Mouse (Mus musculus): ENCODE results near the gene Il1rapl1. TPM values are rescaled to one million over a fixed set of nuclear protein-coding genes. Genes with fewer than 3 reads are reported as not detected.

Il1rapl1 gene
- polyA plus RNA-seq (2015; fragmentation: Nextera tagmentation; extraction: Ambion mirVana), result 4.5 and 5.8 TPM in 2 replicates

DNA sequence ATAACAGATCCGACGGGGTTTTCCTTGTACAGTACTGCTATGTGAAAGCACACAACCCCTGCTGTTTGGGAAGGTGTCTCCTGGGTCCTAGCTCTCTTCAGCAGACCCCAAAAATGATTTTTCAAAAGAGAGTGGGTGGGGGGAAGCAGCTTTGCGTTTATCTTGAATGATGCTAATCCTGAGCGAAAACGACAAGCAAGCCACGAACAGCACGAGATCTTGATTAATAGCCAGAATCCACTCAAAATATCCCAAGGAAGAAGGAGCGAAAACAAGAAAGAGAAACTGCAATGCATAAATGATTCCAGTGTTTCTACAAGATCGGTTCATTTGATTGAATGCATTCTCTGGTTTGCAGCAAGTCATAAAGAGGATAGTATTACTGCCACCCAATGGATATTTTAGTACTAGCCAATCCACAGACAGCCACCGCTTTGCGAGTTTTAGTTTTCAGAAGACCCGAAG lies at the start of gene Il1rapl1:
Gene Il1rapl1, minus strand, starts transcription at position 37 of the 465 bp plus-strand sequence.
- Histone ChIP-seq H3K4me1 (no peaks in the 10 kb centered on the region), H3K4me3 (replicated peaks) (peak within 1 kb of the TSS; percentile 44), H3K4me2 (peak within 1 kb of the TSS; percentile 56), H3K27ac (replicated peaks) (peak within 1 kb of the TSS; percentile 72), H3K9ac (replicated peaks) (peak within 1 kb of the TSS; percentile 46), H3K36me3 (no peaks in the 10 kb centered on the region), H3K9me3 (replicated peaks) (no peaks in the 10 kb centered on the region), H3K27me3 (replicated peaks) (no peaks in the 10 kb centered on the region)
- WGBS, result 22% methylated on average over 12 of the region's 12 CpGs
- peak; percentile 81 for ATAC-seq (ENCODE audit: low FRiP score)

DNA sequence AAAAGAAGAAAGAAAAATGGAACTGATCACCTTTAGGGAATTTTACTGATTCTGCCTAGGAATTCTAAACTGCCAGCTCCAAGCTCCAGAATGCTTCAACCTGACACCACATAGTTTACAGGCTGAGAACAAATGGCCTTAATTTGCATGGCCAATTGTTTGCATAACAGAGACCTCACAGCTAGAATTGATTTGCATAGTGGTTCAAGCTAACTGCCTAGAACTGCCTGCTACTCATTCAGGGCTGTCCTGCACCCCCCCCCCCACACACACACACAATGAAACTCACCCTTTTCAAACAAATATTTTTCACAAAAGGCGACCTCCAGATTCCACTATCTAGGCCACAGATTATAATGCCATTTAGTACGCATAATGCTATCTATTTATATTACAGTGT lies 42.6 kb upstream of the Il1rapl1 start:
- Histone ChIP-seq H3K4me2 (no peak overlapping the region), H3K4me1 (no peaks in the 10 kb centered on the region), H3K27me3 (replicated peaks) (no peaks in the 10 kb centered on the region), H3K27ac (replicated peaks) (no peak overlapping the region), H3K9me3 (replicated peaks) (no peaks in the 10 kb centered on the region), H3K9ac (replicated peaks) (no peak overlapping the region), H3K4me3 (replicated peaks) (no peak overlapping the region), H3K36me3 (no peaks in the 10 kb centered on the region)
- 36% methylated on average over 2 of the region's 2 CpGs for WGBS
- no peak for ATAC-seq (ENCODE audit: low FRiP score)

DNA sequence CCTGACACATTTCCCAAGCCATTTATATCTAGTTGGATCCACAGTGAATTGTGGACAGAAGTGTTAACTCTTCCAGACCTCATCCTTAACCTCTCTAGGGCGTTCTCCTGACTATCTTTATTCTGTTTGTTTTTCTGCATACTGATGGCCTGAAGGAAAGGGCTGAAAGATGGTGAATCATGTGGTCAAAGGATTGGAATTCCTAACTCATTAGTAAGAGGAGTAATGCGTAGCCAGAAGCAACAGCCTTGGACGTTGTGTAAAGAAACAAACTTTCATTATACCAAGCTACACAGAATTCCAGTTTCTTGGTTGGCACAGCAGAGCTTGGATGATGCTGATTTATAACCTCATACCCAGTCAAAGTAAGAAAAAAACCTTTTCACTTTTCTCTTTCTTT lies 10.2 kb upstream of the Il1rapl1 start:
- no peak overlapping the region for H3K4me2 ChIP-seq
- H3K27ac ChIP-seq (replicated peaks), result no peak overlapping the region
- H3K27me3 ChIP-seq (replicated peaks), result no peaks in the 10 kb centered on the region
- no peaks in the 10 kb centered on the region for H3K9me3 ChIP-seq (replicated peaks)
- no peak overlapping the region for H3K9ac ChIP-seq (replicated peaks)
- 69% methylated on average over 3 of the region's 3 CpGs for WGBS
- H3K4me3 ChIP-seq (replicated peaks), result no peak overlapping the region
- ATAC-seq (ENCODE audit: low FRiP score), result no peak
- H3K4me1 ChIP-seq, result no peaks in the 10 kb centered on the region
- no peaks in the 10 kb centered on the region for H3K36me3 ChIP-seq

DNA sequence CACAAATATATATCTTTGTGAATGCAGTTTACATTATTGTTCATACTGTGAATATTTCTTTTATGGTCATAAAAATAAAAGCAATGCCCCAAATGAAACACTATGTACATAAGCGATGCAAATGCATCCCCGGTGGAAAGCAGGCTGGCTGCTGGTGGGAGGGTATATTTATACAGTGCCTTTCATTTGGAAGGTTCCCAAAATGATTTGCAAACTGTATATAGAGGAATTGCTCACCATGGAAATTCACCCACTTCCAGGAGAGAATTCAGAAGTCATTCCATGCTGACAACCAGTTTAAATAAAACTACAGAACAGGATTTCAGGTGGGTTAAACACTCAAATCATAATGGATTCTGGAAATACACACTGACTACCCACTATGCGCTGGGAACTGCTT lies 4.6 kb upstream of the Il1rapl1 start:
- no peak overlapping the region for H3K27ac ChIP-seq (replicated peaks)
- H3K4me1 ChIP-seq, result no peaks in the 10 kb centered on the region
- 68% methylated on average over 3 of the region's 3 CpGs for WGBS
- H3K27me3 ChIP-seq (replicated peaks), result no peaks in the 10 kb centered on the region
- ATAC-seq (ENCODE audit: low FRiP score), result no peak
- no peaks in the 10 kb centered on the region for H3K36me3 ChIP-seq
- H3K4me2 ChIP-seq, result no peak overlapping the region
- H3K9me3 ChIP-seq (replicated peaks), result no peaks in the 10 kb centered on the region
- H3K9ac ChIP-seq (replicated peaks), result no peak overlapping the region
- no peak overlapping the region for H3K4me3 ChIP-seq (replicated peaks)

DNA sequence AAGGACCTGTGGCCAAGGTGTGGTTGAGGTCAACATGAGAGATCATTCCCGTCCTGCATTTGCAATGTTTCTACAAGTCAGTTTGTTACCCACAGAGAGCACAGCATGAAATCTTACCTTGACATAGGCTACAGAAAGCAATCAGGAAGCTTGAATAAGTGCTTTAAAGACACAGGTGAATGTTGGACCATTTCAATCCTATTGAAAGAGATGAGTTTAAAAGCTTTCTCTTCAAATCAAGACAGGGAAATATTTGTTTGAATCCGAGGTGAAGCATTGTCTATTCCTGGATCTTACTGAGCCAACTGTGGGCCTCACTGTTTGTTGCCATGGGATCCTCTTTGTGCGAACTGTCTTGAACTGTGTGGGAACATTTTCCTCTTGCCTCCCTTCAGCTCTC lies 2.4 kb upstream of the Il1rapl1 start:
- no peaks in the 10 kb centered on the region for H3K27me3 ChIP-seq (replicated peaks)
- no peak overlapping the region for H3K4me3 ChIP-seq (replicated peaks)
- no peaks in the 10 kb centered on the region for H3K4me1 ChIP-seq
- H3K27ac ChIP-seq (replicated peaks), result no peak overlapping the region
- H3K9me3 ChIP-seq (replicated peaks), result no peaks in the 10 kb centered on the region
- WGBS, result 46% methylated on average over 3 of the region's 3 CpGs
- no peak for ATAC-seq (ENCODE audit: low FRiP score)
- H3K4me2 ChIP-seq, result no peak overlapping the region
- H3K36me3 ChIP-seq, result no peaks in the 10 kb centered on the region
- H3K9ac ChIP-seq (replicated peaks), result no peak overlapping the region

DNA sequence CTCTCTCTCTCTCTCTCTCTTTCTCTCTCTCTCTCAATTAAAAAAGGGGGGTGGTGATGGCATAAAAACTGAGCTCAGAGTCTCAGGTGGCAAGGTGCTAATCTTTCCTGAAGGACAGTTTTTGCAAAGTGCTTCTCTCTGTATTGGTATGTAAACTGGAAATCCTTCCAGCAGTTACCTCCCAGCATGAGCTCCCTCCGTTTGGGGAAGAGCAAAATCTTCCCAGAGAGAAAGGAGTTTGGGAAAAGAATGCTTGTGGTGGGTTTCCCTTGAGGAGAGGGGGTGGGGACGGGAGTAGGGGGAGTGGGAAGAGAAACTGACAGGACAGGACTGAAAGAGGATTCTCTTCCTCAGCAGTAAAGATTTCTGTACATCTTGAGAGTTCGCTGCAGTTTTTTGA lies 881 bp upstream of the Il1rapl1 start:
- Histone ChIP-seq H3K27ac (replicated peaks) (peak overlapping the region; percentile 72; the same call in 1 of the 2 replicates), H3K27me3 (replicated peaks) (no peaks in the 10 kb centered on the region), H3K4me2 (peak overlapping the region; percentile 56), H3K4me1 (no peaks in the 10 kb centered on the region), H3K36me3 (no peaks in the 10 kb centered on the region), H3K9me3 (replicated peaks) (no peaks in the 10 kb centered on the region), H3K9ac (replicated peaks) (0 out of 2 replicates have a peak overlapping the region, but pooled peaks have one; percentile 26), H3K4me3 (replicated peaks) (peak overlapping the region; percentile 44)
- ATAC-seq (ENCODE audit: low FRiP score), result no peak
- WGBS, result 11% methylated on average over 3 of the region's 3 CpGs

DNA sequence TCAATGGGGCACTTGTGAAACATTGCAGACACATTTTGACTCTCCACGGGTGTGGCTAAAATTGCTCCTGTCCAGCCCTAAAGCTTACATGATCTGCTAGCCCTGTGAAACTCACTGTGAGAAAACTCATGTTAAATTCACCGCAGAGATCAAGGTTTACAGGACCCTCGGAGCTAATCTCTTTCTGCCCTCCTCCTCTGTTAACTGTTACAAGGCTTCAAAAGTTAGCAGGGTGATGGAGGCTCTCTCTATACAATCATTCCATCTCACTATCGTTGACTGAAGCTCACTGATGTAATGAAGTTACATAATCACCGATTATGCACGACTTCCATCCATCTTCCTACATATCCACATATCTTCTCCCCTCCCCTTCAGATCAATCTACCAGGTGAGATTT lies 1.9 kb downstream of the Il1rapl1 start:
- Histone ChIP-seq H3K27ac (replicated peaks) (no peak overlapping the region), H3K27me3 (replicated peaks) (no peaks in the 10 kb centered on the region), H3K4me3 (replicated peaks) (peak overlapping the region; percentile 44), H3K9ac (replicated peaks) (no peak overlapping the region), H3K4me1 (no peaks in the 10 kb centered on the region), H3K36me3 (no peaks in the 10 kb centered on the region), H3K9me3 (replicated peaks) (no peaks in the 10 kb centered on the region), H3K4me2 (peak overlapping the region; percentile 56)
- no peak for ATAC-seq (ENCODE audit: low FRiP score)
- 58% methylated on average over 6 of the region's 6 CpGs for WGBS

DNA sequence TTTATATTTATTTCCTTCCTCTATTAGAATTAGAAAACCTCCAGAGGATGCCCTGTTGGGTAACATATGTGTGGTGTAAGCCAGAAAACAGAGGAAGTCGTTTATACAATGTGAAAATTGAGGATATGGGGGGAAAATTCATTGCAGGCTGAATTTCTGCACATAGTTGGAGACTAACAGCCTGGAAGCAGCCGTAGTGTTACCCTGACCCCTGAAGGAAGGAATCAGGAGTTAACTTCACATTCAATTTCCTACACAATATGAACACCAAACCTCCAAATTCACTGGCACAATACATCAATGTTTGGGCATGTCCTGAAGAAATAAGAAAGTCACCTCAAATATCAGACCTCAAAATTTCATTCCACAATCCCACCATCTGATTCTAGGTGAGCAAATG lies 3.2 kb downstream of the Il1rapl1 start:
- H3K4me3 ChIP-seq (replicated peaks), result peak overlapping the region; percentile 44
- ATAC-seq (ENCODE audit: low FRiP score), result no peak
- no peaks in the 10 kb centered on the region for H3K27me3 ChIP-seq (replicated peaks)
- H3K9me3 ChIP-seq (replicated peaks), result no peaks in the 10 kb centered on the region
- H3K36me3 ChIP-seq, result no peaks in the 10 kb centered on the region
- H3K27ac ChIP-seq (replicated peaks), result no peak overlapping the region
- 21% methylated on average over 2 of the region's 2 CpGs for WGBS
- H3K4me1 ChIP-seq, result no peaks in the 10 kb centered on the region
- H3K9ac ChIP-seq (replicated peaks), result no peak overlapping the region
- H3K4me2 ChIP-seq, result peak overlapping the region; percentile 56

DNA sequence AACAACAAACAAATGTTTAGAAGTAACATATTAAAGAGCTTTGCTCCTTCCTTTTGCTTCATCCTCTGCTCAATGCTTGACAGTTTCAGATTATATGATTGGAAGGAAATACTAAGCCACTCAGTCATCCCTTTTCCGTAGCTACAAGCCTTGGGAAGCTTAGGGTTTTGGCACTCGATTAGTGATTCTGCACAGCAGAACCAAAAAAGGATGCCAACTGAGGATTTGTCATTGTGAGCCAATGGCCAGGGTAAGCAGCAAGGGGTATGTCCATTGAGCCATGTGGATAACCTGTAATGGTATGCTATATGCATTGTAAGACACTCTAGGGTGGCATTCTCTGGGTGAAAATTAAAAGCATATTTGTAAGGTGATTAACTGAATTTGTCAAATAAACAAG lies 5.7 kb downstream of the Il1rapl1 start:
- no peak overlapping the region for H3K4me3 ChIP-seq (replicated peaks)
- no peaks in the 10 kb centered on the region for H3K4me1 ChIP-seq
- 79% methylated on average over 2 of the region's 2 CpGs for WGBS
- H3K9ac ChIP-seq (replicated peaks), result no peak overlapping the region
- H3K27me3 ChIP-seq (replicated peaks), result no peaks in the 10 kb centered on the region
- no peak overlapping the region for H3K4me2 ChIP-seq
- no peak for ATAC-seq (ENCODE audit: low FRiP score)
- no peaks in the 10 kb centered on the region for H3K36me3 ChIP-seq
- H3K9me3 ChIP-seq (replicated peaks), result no peaks in the 10 kb centered on the region
- H3K27ac ChIP-seq (replicated peaks), result no peak overlapping the region

DNA sequence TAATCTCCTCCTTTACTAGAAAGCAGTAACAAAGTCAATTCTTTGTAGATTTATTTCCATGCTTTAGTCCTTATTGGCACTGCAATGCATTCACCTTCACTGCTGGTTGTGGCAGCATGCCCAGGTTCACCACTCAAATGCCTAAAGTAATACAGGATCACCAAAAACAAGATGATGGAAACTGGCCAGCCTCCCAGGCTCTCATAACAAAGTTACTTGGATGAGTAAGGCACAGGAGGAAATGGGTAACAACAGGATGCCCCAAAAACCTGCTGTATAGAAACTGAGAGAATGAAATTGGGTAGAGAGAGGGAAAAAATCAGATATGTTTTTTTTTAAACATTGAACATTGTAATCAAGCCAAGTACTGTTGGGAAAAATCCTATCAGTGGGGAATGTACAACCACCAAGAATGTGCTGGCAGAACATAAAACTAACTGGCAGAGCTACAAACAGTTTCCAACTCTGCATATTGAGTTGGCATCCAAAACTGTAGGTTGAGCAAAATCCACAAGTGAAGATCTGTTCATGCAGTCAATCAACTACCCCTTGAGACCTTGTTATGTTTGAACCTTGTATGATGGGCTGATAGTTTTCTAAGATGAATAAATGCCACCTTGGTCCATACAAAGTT lies 21.4 kb downstream of the Il1rapl1 start:
- Histone ChIP-seq H3K9ac (replicated peaks) (no peak overlapping the region), H3K36me3 (no peaks in the 10 kb centered on the region), H3K4me3 (replicated peaks) (no peak overlapping the region), H3K9me3 (replicated peaks) (no peaks in the 10 kb centered on the region), H3K4me2 (no peak overlapping the region), H3K27ac (replicated peaks) (no peak overlapping the region), H3K4me1 (no peaks in the 10 kb centered on the region), H3K27me3 (replicated peaks) (no peaks in the 10 kb centered on the region)
- ATAC-seq (ENCODE audit: low FRiP score), result no peak

DNA sequence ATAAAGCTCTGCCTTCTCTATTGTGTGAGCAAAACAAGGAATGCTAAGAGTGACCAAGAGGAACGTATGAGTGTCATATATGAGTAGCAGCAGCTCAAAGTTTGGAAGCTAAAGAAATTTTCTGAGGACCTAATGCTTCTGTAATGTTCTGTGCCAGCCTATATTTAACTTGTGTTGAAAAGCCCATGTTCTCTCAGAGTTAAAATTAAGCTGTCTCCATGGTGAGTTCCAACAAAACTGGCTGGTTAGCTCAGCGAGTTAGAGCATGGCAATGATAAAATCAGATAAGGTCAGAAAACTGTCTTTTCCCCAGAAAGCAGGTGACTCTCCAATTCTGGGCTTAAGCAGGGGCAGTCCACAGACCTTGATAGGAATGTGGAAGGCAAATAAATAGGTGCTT lies 25.6 kb downstream of the Il1rapl1 start:
- no peaks in the 10 kb centered on the region for H3K27me3 ChIP-seq (replicated peaks)
- no peaks in the 10 kb centered on the region for H3K36me3 ChIP-seq
- WGBS, result 65% methylated on average over 2 of the region's 2 CpGs
- H3K9ac ChIP-seq (replicated peaks), result no peak overlapping the region
- no peak for ATAC-seq (ENCODE audit: low FRiP score)
- no peak overlapping the region for H3K4me2 ChIP-seq
- H3K27ac ChIP-seq (replicated peaks), result no peak overlapping the region
- H3K4me1 ChIP-seq, result no peaks in the 10 kb centered on the region
- no peaks in the 10 kb centered on the region for H3K9me3 ChIP-seq (replicated peaks)
- H3K4me3 ChIP-seq (replicated peaks), result no peak overlapping the region

DNA sequence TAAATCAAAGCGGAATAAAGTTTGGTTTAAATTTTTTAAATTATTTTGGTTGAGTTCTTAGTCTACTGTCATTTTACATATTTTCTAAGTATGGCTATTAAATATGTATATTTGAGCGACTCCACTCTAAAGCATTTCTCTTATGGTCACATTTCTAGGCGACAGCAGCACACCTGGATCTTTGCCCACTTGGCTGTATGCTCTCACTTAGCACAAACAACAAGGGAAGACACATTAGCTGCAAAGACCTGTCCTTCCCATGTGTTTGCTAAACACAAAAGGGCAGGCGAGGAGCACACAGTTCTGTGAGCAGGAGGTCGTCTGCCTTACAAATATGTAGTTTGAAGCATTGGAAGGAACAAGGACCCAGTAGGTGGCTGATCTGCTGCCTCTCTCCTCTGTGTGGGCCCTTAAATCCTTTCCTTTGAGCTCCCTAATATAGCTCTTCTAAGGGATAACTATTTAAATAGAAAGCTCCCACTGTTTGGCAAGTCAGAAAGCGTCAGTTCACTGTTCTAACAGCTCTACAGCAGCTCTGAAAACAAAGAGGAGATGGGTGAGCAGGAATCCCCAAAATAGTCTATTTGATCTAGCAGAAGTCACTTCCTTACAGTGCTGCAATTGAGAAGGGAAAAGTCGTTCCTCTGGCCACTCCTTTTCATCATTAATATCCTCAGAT lies 42.6 kb downstream of the Il1rapl1 start:
- no peak for ATAC-seq (ENCODE audit: low FRiP score)
- Histone ChIP-seq H3K4me1 (no peaks in the 10 kb centered on the region), H3K9me3 (replicated peaks) (no peaks in the 10 kb centered on the region), H3K36me3 (no peaks in the 10 kb centered on the region), H3K27ac (replicated peaks) (no peak overlapping the region), H3K27me3 (replicated peaks) (no peaks in the 10 kb centered on the region), H3K9ac (replicated peaks) (no peak overlapping the region), H3K4me3 (replicated peaks) (no peak overlapping the region), H3K4me2 (no peak overlapping the region)
- 44% methylated on average over 7 of the region's 7 CpGs for WGBS

Data from neural tube, embryonic 15.5 days (tissue).